Mouse (Mus musculus): Measurements from ENCODE around the gene Slmap.
"Not testable (repeated sequence)": the region's sequence is repeated elsewhere in the genome, so short reads cannot be mapped to it uniquely, and the experiment has no call there.

The Slmap gene

GRCm38 (mm10) chr14:26532752-26533151, 2.0 kb downstream of the Slmap start:
- DNase-seq (ENCODE audit: low spot score): no peak

- no peak for DNase-seq (ENCODE audit: low spot score)
These were observed 3.1 kb downstream of the Slmap start for GRCm38 (mm10) chr14:26531410-26532313.

GRCm38 (mm10) chr14:26530350-26530749, 4.4 kb downstream of the Slmap start:
- no peak for DNase-seq (ENCODE audit: low spot score)

GRCm38 (mm10) chr14:26528296-26528695, 6.4 kb downstream of the Slmap start:
- DNase-seq (ENCODE audit: low spot score): no peak

GRCm38 (mm10) chr14:26525955-26526354, 8.8 kb downstream of the Slmap start:
- no peak for DNase-seq (ENCODE audit: low spot score)

GRCm38 (mm10) chr14:26523082-26523481, 11.6 kb downstream of the Slmap start:
- no peak for DNase-seq (ENCODE audit: low spot score)

GRCm38 (mm10) chr14:26519831-26520230, 14.9 kb downstream of the Slmap start:
- DNase-seq (ENCODE audit: low spot score): no peak

- no peak for DNase-seq (ENCODE audit: low spot score)
These were observed 16.9 kb downstream of the Slmap start for GRCm38 (mm10) chr14:26517843-26518242.

- not testable (repeated sequence) for DNase-seq (ENCODE audit: low spot score)
These were observed 18.5 kb downstream of the Slmap start for GRCm38 (mm10) chr14:26516232-26516631.

- DNase-seq (ENCODE audit: low spot score): no peak
These were observed 18.9 kb downstream of the Slmap start for GRCm38 (mm10) chr14:26515802-26516201.

GRCm38 (mm10) chr14:26510545-26510944, 24.2 kb downstream of the Slmap start:
- DNase-seq (ENCODE audit: low spot score): no peak

GRCm38 (mm10) chr14:26508150-26508549, 26.6 kb downstream of the Slmap start:
- DNase-seq (ENCODE audit: low spot score): no peak

GRCm38 (mm10) chr14:26507361-26507760, 27.4 kb downstream of the Slmap start:
- DNase-seq (ENCODE audit: low spot score): peak; percentile 40

GRCm38 (mm10) chr14:26504541-26504940, 30.2 kb downstream of the Slmap start:
- DNase-seq (ENCODE audit: low spot score): no peak

GRCm38 (mm10) chr14:26500136-26500933, 34.4 kb downstream of the Slmap start:
- DNase-seq (ENCODE audit: low spot score): no peak

- DNase-seq (ENCODE audit: low spot score): no peak
These were observed 39.7 kb downstream of the Slmap start for GRCm38 (mm10) chr14:26495021-26495420.

GRCm38 (mm10) chr14:26491150-26491549, 43.6 kb downstream of the Slmap start:
- DNase-seq (ENCODE audit: low spot score): peak; percentile 71

- peak; percentile 15 for DNase-seq (ENCODE audit: low spot score)
These were observed 46.3 kb downstream of the Slmap start for GRCm38 (mm10) chr14:26488329-26489020.

- peak; percentile 21 for DNase-seq (ENCODE audit: low spot score)
These were observed 48.1 kb downstream of the Slmap start for GRCm38 (mm10) chr14:26486416-26487198.

GRCm38 (mm10) chr14:26481457-26481856, 53.3 kb downstream of the Slmap start:
- no peak for DNase-seq (ENCODE audit: low spot score)

GRCm38 (mm10) chr14:26477738-26478137, 57.0 kb downstream of the Slmap start:
- DNase-seq (ENCODE audit: low spot score): no peak

- DNase-seq (ENCODE audit: low spot score): no peak
These were observed 58.3 kb downstream of the Slmap start for GRCm38 (mm10) chr14:26476391-26476790.

Data from urinary bladder, postnatal 14 days (tissue).